Mouse (Mus musculus) erythroid progenitor cell, adult 5-6 weeks (primary cell): ENCODE measurements around the gene Rnf10. TPM values are rescaled to one million over a fixed set of nuclear protein-coding genes. Genes with fewer than 3 reads are reported as not detected.

Experiments
- ATAC-seq: replicated peaks from 2 replicates; pipeline ENCODE4 v1.8.0; 2016; ENCODE audit warnings: moderate number of reproducible peaks, mild to moderate bottlenecking, moderate TSS enrichment, inconsistent platforms; ENCODE audit not compliant: poor library complexity, low FRiP score, severe bottlenecking
- total RNA-seq, 2 experiments: library from RNA; stranded (forward) in 1 of 2; stranded (reverse) in 1 of 2; fragments of 150-400 nt in 1 of 2; fragments of 186-747, 209-891 nt in 1 of 2; gene quantifications; 2 replicates each; pipeline versions ENCODE4 v1.2.3 to v1.2.4; 2015 to 2017; ENCODE audit warnings: low replicate concordance in 2 of 2

Gene Rnf10
- total RNA-seq, 2 experiments from 2014 or later: 198 to 378 TPM

DNA sequence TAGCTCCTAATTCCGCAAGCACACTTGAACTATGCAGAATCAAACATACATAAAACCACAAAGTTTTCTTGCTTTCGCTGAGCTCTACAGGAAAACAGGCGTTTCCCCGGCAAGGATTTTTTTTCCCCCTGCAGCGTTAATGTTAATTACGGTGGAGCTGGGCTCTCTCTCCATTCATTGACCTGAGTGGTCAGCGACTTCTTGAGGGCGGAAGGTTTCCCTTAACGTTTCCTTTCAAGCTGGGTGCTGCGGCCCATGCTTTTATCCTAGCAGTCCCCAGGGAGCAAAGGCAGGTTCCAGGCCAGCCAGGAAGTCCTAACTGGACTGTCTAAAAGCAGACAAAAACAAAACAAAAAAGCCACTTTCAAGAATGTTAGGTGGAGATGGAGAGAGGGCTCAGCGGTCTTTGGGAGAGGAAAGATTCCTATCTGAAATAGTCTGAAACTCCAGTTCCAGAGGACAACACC lies 33.9 kb downstream of the Rnf10 start:
- no peak for ATAC-seq

DNA sequence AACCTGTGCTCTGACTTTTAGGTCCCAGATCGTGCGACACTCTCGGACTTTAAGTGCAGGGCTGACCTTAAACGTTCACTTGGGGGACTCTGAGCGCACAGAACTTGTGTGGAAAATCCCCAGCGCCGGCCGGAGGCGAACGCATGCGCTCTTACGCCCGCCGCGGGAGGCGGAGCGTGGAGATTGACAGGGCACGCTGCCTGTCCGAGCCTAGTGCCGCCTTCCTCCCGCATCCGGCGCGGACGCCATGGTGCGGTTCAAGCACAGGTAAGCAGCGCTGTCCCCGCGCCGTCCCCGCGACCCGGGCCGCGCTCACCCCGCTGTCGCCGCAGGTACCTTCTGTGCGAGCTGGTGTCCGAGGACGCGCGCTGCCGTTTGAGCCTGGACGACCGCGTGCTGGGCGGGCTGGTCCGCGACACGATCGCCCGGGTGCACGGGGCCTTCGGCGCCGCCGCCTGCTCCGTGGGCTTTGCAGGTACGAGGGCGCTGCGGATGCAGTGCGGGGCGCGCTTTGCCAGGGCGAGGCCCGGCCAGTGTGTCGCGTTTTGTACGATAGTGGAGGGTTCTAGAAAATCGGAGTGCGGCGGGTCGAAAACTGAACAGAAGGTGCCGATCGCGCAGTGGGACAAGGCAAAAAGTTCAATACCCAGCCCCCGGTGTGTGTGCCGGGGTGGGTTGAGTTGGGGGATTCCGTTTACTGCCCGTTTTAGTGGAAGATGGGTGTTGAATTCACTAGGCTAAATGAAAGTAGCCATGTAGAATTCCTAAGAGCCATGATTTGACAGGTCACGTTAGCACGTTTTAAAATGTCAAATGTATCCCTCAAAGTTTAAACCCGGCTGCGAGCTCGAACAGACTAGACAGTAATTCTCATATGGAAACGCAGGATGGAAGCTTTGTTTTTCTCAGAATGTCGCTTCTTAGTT lies 34.6 kb downstream of the Rnf10 start:
- ATAC-seq: peak; percentile 91

DNA sequence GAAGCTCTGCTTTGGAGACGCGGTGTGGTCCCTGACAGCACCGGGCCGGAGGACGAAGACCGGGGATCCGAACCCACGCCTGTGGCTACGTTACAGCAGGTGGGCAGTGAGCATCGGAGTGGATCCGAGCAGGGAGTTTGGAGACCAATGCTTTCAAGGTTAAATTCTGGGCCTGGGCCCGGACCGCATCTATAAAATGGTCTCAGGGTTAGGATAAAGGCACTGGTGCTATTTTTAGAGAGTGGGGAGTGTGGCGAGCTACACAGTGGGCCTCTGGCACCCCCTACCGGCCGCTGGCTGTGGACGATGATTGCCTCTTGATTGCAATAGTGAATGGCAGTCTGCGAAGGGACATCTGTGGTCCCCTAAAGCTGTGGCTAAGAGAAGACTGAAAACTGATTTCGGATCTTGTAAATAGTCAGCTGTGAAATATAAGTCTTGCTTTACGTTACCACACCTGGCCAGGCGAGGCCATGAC lies 36.9 kb downstream of the Rnf10 start, which contains the start of gene Pop5:
Gene Pop5, plus strand, starts transcription at position 51 of the 478 bp plus-strand sequence.
- ATAC-seq: peak; percentile 81

DNA sequence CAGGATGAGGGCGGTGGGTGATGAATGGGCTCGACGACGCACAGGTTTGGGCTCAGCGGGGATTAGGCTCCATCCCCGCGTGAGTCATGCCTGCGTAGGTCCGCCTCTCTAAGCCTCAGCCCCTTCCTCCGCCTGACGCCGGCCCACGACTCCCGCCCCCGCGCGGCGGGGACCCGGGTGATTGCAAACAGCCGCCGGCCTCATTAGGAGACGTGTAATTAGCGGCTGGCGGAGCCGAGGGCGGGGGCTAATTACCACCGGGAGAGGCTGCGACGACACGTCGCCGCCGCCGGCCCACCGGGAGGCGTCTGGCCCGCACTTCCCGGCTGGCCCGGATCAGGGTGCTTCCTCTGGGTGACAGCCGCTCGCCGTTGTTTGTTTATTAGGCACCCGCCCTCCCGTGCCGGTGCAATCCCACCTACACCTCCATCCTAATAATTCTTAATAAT lies 37.4 kb downstream of the Rnf10 start:
- ATAC-seq: 0 out of 2 replicates have a peak, but pooled peaks have one; percentile 4

DNA sequence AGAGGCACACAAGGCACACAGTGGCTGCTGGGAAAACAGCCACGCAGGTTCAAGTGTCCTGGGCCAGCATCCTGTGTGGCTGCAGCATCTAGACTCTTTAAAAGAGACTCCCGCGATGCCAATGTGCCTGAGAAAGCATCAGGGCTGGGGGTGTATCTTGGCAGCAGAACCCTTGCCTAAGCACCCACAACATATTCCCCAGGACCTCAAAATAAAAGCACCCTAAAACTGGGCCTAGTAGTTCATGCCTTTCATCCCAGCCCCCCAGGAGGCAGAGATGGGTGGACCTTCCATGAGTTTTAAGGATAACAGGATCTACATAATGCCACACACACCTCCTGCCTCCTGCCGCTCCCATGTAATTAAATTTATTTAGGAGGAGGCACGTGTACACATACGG lies 38.2 kb downstream of the Rnf10 start:
- ATAC-seq: no peak

DNA sequence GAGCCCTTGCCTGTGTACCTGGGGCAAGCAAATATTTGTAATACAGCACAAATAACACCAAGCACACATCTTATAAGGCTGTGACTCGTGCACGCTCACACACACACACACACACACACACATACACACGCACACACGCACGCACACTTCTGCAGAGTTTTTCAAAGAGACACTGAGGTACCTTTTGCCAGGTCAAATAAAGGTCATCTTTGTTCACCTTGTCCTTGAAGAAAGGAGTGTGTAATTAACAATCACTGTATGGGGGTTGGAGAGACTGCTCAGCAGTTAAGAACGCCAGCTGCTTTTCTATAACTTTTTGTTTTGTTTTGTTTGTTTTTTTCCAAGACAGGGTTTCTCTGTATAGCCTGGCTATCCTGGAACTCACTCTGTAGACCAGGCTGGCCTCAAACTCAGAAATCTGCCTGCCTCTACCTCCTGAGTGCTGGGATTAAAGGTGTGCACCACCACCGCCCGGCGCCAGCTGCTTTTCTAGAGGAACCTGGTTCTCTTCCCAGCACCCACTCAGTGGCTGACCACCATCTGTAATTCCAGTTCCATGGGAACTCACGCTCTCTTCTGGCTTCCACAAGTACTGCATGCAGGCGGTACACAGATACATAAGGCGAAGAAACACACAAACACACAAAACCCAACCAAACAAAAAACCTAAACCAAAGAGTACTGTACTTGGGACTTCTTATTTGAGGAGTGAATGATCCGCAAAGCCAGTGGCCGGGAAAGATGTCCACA lies 39.5 kb downstream of the Rnf10 start:
- no peak for ATAC-seq

DNA sequence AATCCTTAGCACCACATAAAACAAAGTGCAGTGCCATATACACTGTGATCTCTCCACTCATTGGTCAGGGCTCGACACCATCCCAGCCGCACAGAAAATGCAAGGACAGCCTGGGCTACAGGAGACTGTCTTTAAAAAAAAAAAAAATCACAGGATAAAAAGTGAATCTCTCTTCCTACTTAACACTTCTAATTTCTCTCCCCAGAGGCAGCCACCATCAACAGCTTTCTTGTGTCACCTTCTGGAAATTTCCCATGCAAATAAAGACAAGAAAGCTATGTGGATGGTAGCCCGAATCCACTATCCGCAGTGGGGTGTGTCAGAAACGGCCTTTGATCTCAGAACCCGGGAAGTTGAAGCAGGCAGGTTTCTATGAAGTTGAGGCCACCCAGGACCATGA lies 40.2 kb downstream of the Rnf10 start:
- ATAC-seq: no peak

DNA sequence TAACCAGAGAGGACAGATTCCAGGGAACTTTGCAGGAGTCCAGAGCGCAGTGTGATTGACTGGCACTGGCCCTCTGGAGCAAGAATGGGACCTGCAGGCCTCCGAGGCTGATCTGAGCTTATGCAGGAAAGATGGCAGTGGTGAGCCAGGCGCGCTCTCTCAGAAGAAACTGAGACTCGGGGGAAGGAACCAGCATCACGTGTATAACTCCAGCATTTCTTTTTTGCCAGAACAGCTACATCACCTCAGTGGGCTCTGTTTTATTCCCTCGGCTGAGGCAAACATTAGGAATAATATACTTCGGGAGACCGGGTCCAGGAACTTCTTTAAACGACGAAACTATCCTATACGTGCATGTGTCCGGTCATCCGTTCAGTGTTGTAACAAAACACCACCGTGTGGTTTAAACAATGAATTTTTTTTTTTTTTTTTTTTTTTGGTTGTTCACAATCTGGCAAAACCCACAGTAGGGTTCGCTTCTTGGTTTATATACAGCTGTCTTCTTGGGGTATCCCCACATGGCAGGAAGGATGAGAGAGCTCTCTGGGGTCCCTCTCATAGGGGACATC lies 41.1 kb downstream of the Rnf10 start:
- ATAC-seq: no peak

DNA sequence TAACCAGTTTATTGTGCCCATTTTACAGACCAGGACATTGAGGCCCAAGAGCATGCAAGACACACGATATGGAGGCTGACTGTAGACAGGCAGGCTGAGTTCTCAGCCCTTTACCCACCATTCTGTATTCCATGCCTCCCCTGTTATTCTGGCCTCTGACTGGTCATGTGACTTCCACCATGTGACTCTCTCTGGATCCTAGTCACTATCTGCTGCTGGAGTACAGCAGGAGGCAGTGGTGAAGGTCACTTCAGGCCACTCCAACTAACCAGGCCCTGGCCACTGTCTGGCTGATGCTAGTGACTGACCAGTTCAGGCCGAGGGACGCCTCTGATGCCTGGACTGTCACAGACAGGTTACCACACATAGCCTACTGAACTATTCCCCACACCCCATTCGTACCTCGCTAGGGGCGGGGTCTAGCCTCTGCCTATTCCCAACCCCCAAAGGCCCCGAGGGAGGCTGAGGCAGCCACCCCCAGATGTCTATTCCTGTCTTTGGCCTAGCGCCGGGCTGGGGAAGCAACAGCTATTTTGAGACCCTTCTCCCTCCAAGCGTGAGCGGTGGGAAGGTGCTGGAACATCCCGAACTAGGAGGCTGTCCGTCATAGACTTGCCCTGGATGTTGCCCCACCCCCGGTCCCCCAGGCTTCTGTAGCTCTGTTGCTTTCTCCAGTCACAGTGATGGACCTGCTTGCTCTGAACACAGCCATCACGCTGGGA lies 41.7 kb downstream of the Rnf10 start:
- no peak for ATAC-seq

DNA sequence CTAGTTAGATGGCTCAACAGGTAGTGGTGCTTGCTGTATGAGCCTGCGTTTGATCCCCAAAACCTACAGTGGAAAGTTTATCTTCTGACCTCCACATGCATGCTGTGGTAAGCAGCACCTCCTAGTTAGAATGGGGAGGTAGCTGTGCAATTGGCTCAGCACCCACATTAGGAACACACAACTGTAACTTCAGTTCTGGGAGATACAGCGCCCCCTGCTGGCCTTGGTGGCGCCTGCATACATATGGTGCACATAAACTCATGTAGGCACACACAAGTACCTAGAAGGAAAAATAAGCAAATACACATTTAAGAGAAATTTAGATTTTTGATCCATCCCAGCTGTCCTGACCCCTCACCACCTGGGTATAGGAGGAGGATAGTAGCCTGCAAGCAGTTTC lies 50.2 kb downstream of the Rnf10 start:
- no peak for ATAC-seq

DNA sequence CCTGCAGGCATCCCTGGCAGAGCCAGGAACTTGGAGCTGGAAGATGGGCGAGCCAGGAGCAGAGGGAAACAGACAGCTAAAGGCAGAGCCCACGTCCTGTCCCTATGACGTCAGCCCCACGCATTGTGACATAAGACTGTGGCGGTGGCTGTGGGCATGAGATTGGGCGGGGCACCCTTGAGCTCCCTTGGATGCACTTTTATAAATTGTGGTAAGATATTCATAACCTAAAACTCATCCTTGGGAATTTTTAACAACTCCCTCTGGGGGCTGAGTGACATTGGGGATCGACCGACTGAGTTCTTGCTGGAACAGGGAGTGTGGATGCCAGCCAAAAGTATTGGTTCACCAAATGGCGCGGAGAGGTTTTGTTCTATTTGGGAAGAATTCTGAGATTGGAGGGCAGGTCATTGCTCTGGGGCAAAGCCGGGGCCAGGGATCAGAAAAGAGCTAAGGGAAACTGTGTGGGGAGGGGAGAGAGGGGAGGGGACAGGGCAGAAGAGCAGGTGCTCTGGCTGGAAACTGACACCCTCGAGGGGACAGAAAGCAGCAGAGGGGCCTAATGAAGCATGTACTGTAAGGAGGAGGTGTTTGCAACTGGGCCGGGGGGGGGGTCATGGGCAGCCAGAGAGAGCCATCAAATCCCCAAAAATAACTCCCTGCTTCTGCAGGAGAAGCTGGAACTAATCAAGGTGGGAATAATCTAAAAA lies 51.6 kb downstream of the Rnf10 start:
- no peak for ATAC-seq

DNA sequence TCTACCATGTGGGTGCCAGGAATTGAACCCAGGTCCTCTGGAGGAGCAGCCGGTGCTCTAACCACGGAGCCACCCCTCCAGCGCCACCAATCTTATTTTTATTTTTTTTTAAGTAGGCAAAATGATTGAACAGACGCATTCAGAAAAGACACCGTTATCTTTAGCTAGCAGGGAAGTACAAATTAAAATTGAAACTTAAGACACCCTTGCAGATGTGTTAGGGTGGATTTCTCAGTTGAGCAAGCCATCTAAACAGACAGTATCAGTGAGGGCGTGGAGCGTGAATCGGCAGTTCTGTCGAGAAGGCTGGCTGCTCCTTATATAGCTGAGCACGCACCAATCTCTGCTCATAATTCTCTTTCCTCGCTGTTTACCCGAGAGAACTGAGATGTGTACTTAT lies 54.7 kb downstream of the Rnf10 start:
- ATAC-seq: 0 out of 2 replicates have a peak, but pooled peaks have one; percentile 53

DNA sequence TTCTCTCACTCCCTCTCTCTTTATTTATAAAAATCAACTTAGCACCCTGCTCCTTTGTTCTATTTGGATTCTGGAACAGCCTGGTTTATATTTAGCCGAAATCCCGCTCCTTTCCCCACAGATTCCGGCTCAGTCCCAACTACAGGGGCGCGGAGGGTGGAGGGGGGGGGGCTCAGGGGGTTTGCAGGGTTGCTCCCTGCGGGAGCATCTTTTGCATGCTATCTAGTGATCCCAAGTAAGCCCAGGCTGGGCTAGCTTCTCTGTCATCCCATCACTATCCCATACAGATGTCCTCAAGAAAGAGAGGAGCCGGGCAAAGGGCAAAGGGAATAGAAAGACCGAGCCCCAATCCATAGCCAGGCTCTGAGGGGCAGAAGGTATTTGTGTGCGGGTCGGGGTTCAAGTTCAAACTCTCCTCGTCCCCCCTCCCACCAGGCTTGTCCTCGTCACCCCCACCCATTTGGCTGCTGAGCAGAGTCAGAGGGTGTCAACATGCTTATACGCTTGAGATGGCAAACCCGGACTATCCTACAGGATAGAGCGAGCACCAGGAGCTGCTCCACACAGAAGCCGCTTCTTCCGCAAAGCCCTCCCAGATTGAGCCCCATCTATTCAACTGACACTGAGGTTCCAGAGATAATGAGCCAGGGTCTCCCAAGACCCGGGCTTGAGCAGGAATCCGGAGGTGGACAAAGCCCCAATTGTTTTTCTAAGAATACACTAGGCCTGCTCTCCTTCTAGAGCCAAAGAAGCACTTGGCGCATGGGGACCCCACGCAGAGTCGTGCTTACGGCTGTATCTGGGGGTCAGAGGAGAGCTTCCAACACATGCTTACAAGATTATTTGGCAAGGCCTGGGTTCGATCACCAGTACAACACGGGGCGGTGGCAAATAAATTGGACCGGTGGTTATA lies 57.2 kb downstream of the Rnf10 start:
- no peak for ATAC-seq

DNA sequence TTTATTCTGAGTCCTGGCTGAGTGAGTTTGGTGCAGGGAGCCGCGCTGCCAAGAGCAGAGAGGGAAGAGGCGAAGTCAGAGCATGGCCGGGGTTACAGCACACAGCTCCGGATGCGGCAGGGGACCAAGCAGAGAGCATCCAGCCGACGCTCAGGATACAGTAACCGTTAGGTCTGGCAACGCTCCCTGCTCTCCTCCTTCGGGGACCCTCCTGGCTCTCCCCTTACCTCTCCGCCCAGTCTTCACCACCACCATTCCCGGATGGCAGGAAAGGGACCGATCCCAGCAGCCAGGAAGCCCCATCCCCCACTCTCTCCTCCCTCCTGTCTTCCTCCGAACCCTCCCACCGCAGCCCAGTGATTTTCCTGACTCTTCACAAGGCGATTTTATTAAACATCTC lies 57.8 kb downstream of the Rnf10 start:
- ATAC-seq: no peak

DNA sequence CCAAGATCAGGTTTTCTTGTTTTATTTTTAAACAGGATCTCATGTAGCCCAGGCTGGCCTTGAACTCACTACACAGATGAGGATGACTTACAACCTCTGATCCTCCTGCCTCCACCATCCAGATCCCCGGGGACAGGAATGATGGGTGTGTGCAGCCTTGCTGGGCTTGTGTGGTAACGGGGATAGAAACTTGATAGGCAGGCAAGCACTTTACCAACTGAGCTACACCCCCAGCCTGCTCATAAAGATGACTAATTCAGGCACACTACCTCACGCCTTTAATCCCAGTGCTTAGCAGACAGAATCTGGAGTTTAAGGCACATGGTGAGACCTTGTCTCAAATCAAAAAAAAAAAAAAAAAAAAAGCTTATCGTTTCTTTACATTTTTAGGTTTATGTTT lies 59.8 kb downstream of the Rnf10 start:
- no peak for ATAC-seq

DNA sequence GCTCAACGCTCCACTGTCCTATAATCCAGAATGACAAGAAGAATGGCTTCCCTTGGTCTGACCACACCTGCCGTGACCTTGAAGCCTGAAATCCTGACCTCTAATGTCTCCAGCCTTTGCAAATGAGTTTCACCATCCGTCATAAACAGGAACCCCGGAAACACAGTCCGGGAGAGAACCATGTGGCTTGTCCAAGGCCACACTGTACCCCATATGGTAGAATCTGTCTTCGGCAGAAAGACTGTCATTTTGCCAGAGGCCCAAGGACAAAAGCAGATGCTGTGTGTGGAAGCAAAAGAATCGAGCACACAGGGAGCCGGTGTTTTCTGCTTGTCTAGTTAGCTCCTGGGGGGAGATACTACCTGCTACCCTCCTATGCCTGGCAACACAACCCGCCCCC lies 60.2 kb downstream of the Rnf10 start:
- no peak for ATAC-seq

DNA sequence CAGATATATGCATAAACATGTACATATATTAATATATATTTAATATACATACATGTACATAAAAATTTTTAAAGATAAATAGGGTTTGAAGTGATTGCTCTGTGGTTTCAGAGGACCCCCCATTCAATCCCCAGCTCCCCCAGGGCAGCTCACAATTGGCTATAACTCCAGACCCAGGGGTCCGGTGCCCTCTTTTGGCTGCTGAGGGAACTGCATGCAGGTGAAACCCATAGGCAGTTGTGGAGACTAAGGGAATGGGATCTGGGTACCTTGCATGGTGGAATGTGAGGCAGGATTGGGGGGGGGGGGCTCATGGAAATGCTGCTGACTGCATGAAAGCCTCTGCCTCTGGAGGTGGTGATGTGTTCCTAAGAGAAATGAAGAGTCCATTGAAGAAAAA lies 62.3 kb downstream of the Rnf10 start:
- ATAC-seq: peak; percentile 87

DNA sequence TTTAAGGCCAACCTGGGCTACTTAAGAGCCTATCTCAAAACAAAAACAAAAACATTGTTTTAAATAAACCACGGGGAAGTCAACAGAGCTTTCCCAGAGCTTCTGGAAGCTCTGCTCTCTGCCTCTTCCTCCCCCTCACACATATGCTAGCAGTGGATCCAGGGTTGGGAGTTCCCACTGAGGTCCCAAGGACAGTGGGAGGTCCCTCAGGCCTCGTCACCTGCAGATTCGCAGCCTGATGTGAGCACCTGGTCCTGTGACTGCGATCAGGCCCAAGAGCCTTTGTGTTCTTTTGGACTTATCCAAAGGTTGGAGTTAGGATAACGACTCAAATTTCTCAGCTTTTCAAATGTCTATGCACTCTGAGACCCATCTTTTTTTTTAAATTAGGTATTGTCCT lies 64.1 kb downstream of the Rnf10 start:
- ATAC-seq: no peak
